Mouse (Mus musculus) heart, embryonic 12.5 days (tissue): ENCODE data around the gene Olfml2b. TPM values are rescaled to one million over a fixed set of nuclear protein-coding genes. Genes with fewer than 3 reads are reported as not detected.

Experiments used
- ATAC-seq: fragments of 200-750 bp; cut with Nextera tagmentation; 2 replicates; pipeline ENCODE4 v1.8.0; 2017; ENCODE audit warnings: moderate TSS enrichment, moderate library complexity; ENCODE audit not compliant: insufficient number of reproducible peaks, low FRiP score
- H3K27ac ChIP-seq: fragments of 300-500 bp; sonication (generic); 2 replicates; pipeline ENCODE4 v1.5.1; 2016; ENCODE audit warnings: mild to moderate bottlenecking, moderate library complexity; ENCODE audit not compliant: poor library complexity, severe bottlenecking
- H3K27me3 ChIP-seq: fragments of 300-500 bp; sonication (generic); replicated peaks from 2 replicates; pipeline ENCODE4 v1.6.1; 2016; ENCODE audit warnings: mild to moderate bottlenecking, moderate library complexity
- H3K36me3 ChIP-seq: fragments of 300-500 bp; sonication (generic); 2 replicates; pipeline ENCODE4 v1.6.1; 2016; ENCODE audit warnings: mild to moderate bottlenecking, moderate library complexity
- H3K4me1 ChIP-seq: fragments of 300-500 bp; sonication (generic); replicated peaks from 2 replicates; pipeline ENCODE4 v1.6.1; 2016; ENCODE audit warnings: mild to moderate bottlenecking
- H3K4me2 ChIP-seq: fragments of 300-500 bp; sonication (generic); 2 replicates; pipeline ENCODE4 v1.6.1; 2016; ENCODE audit warnings: mild to moderate bottlenecking, moderate library complexity
- H3K4me3 ChIP-seq: fragments of 300-500 bp; sonication (generic); 2 replicates; pipeline ENCODE4 v1.5.1; 2016; ENCODE audit warnings: mild to moderate bottlenecking
- H3K9ac ChIP-seq: fragments of 300-500 bp; sonication (generic); 2 replicates; pipeline ENCODE4 v1.6.1; 2016; ENCODE audit warnings: mild to moderate bottlenecking, moderate library complexity
- H3K9me3 ChIP-seq: fragments of 300-500 bp; sonication (generic); replicated peaks from 2 replicates; pipeline ENCODE4 v1.6.1; 2016; ENCODE audit warnings: mild to moderate bottlenecking, moderate library complexity
- WGBS: fragments of 180-500 bp; shearing (Covaris S2); methylation state at CpG from one replicate; pipeline ENCODE4 v1.1.7; 2016; 5-methylcytosine and 5-hydroxymethylcytosine counted together
- polyA plus RNA-seq: library from polyadenylated mRNA; unstranded; fragments of >200 nt; fragmentation: Nextera tagmentation; extraction: Ambion mirVana; gene quantifications from 2 replicates; pipeline ENCODE4 v1.2.1, GENCODE M21; 2016

Gene Olfml2b
- polyA plus RNA-seq, 1 experiment from 2014 or later: 45.9 TPM

DNA sequence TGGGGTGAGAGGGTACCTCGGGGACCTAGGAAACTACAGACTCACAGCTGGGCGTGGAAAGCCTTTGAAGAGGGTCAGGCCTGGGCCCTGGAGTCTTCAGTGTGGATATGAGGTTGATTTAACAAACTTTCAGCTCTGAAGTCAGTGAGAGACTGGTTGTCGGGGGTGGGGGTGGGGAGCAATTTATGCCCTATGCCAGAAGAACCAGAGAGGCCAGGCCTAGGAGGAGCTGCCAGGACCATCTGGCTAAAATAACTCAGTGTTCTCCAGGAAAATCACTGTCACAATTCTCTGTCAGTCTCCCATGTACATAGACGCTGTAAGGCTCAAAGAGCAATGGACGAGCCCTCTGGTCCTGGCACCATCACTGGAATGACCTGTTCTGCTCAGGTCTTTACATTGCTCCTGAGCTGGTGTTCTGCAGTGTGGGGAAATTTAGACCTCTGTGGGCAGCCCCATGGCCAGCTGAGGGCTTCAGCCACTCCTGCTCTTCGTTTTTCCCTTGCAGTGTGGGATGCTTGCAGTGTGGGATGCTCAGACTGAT lies 3.7 kb downstream of the Olfml2b start:
- Histone ChIP-seq H3K36me3 (peaks cover 27% of the 10 kb centered on the region), H3K4me1 (peaks cover 67% of the 10 kb centered on the region), H3K27ac (peak overlapping the region; percentile 55; the same call in 1 of the 2 replicates), H3K4me3 (no peak overlapping the region), H3K9me3 (no peaks in the 10 kb centered on the region), H3K27me3 (no peaks in the 10 kb centered on the region), H3K4me2 (peak overlapping the region; percentile 26), H3K9ac (peak overlapping the region; percentile 55)
- no peak for ATAC-seq
- 72% methylated on average over 6 of the region's 6 CpGs for WGBS

DNA sequence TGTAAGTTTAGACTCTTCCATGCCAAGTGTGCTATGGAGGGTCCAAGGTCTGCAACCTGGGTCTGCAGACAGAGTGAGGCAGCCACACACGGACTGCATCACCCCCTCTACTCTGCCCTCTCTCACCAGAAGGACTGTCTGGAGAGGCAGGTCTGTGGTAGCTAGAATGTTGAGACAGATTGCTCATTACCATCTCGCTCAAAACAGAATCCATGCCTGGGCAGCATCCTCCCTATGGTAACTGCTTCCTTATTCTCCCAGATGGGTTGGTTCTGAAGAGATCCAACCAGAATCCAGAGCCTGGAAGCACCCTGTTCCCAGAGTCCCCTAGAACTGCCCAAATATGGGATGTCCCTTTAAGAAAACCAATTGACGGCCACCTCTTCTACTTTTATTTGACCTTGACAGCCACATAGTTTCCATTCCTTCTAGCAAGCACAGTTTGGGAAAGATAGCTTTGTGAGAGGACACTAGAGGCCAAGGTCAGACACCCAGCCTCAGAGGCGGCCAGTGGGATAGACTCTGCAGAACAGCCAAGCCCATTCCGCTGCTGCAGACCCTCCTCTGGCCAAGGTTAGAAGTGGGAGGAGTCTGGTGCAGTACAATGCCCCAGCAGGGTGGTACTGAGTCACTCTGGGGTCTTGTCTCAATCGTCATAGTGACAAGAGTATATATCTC lies 6.9 kb downstream of the Olfml2b start:
- Histone ChIP-seq H3K9ac (0 out of 2 replicates have a peak overlapping the region, but pooled peaks have one; percentile 32), H3K4me3 (no peak overlapping the region), H3K36me3 (peaks cover 42% of the 10 kb centered on the region), H3K27me3 (no peaks in the 10 kb centered on the region), H3K27ac (peak overlapping the region; percentile 92), H3K9me3 (no peaks in the 10 kb centered on the region), H3K4me2 (no peak overlapping the region), H3K4me1 (peaks cover 49% of the 10 kb centered on the region)
- peak; percentile 77 for ATAC-seq
- WGBS: 27% methylated on average over 6 of the region's 6 CpGs

DNA sequence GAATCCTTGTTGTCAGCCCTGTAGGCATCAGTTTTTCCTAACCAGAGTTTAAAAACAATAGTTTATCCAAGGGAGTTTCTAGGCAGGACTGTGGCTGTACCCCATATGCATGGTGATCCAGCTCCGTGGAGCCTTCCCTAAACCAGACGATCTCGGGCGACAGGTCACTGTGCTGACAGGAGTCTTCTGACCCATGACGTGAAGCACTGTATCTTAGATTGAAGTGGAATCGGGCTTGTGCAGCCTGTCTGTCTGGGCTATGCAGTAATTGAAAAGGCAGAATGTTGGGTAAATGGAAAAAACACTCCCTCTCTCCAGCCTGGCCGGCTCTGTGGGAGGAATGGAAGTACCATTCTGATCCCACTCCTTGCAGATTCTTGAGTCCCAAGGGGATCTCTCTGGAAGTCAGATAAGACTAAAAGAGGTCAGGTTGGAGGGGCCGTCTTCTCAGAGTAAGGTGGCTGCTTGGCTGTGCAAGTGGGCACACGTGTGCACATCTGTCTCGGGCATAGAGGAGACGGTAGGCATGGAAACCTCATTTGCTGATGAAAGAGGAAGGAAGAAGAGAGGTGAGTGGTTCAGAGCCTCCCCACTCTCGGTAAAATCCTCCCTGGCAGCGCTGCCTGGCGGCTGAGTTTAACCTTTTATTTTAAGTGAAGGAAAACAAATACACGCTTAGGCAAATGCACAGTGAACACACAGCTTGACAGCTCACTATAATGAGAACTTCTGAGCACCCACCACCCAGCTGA lies 7.8 kb downstream of the Olfml2b start:
- peak; percentile 44 for ATAC-seq
- H3K4me2 ChIP-seq: peak overlapping the region; percentile 22
- no peak overlapping the region for H3K4me3 ChIP-seq
- no peaks in the 10 kb centered on the region for H3K27me3 ChIP-seq
- H3K9me3 ChIP-seq: no peaks in the 10 kb centered on the region
- peak overlapping the region; percentile 6; the same call in 1 of the 2 replicates for H3K9ac ChIP-seq
- peaks cover 42% of the 10 kb centered on the region for H3K36me3 ChIP-seq
- H3K27ac ChIP-seq: peak overlapping the region; percentile 92
- H3K4me1 ChIP-seq: peaks cover 43% of the 10 kb centered on the region
- WGBS: 28% methylated on average over 15 of the region's 15 CpGs

DNA sequence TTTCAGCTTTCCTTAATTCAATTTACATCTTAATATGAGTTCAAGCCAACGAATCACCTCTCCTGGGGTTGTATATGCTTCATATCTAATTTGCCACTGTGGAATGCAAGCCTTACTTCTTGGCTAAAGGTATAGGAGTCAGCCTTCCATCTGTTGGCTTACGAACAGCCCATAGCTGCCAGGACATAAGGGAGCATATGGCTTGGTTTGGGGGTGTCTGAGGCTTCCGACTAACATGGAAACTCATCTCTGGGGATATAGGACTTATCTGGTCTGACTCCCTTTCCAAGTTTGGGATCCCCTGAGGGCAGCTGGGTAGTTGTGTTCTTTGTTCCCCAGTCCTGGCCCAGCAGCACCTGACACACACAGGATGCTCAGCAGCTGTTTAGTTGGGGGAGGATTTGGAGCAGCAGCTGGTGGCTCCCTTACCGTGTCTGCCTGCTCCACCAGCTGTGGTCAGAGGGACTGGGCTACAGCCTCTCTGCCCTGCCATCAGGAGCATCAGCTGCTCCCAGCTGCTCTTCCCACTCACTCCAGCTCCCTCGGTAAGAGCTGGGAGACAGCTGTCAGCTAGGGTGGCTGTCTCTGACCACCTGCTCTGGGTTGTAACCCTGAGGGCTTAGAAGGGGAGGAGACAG lies 11.1 kb downstream of the Olfml2b start:
- no peak overlapping the region for H3K27ac ChIP-seq

DNA sequence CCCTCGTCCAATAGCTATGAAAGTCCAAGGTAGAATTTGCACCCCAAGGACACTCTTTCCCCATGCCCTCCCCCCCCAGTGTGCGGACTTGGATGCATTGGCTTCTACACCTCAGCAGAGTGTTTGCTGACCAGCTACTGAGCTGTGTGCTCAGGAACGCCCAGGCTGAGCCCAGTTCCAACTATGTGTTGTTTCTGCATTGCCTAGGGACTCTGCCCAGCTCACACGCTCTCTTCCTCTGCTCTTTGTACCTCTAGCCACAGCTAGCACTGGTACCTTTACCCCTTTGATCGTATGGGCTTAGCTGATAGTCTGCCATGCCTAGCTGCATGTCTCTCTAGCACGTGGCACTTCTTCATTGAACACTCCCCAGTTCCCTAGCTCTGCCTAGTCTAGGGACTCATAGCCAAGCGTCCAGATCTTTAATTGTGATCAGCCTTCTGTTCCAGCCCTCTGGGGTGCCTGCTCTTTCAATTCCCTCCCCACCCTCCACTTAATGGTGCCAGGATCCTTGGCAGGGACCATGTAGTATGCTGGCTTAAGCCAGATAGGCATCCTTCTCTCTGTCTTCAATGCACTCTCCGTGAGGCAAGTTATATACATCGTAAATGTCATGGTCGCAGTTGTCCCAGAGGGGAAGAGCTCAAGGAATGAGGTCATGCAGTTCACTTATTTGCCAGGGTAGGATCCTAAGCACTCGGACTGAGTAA lies 12.3 kb downstream of the Olfml2b start:
- WGBS: 77% methylated on average over 11 of the region's 11 CpGs
- Histone ChIP-seq H3K9me3 (no peaks in the 10 kb centered on the region), H3K27me3 (no peaks in the 10 kb centered on the region), H3K4me2 (no peak overlapping the region), H3K27ac (no peak overlapping the region), H3K4me3 (no peak overlapping the region), H3K4me1 (peaks cover 25% of the 10 kb centered on the region), H3K36me3 (peaks cover 36% of the 10 kb centered on the region), H3K9ac (no peak overlapping the region)
- no peak for ATAC-seq

More for the DNA sequence above, 11.1 kb downstream of the Olfml2b start:
- Histone ChIP-seq H3K4me2 (no peak overlapping the region), H3K36me3 (peaks cover 30% of the 10 kb centered on the region), H3K9me3 (no peaks in the 10 kb centered on the region), H3K4me1 (peaks cover 38% of the 10 kb centered on the region), H3K4me3 (no peak overlapping the region), H3K27me3 (no peaks in the 10 kb centered on the region), H3K9ac (no peak overlapping the region)
- ATAC-seq: no peak
- 67% methylated on average over 5 of the region's 5 CpGs for WGBS

DNA sequence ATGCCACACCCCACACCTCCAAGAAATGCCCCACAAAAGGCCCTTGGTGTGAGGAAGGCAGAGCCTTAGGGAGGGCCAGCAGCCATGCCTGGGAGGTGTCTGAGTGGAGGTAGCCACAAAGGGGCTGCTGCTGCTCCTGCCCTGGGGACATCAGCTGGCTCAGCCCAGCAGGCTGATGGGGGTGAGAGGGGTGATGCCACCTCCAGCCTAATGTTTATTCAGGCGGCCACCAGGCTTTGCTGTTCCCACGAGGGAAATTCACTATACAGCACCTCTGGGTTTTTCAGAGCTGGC lies 12.8 kb downstream of the Olfml2b start:
- Histone ChIP-seq H3K27ac (no peak overlapping the region), H3K4me3 (no peak overlapping the region), H3K36me3 (peaks cover 41% of the 10 kb centered on the region), H3K9ac (no peak overlapping the region), H3K4me1 (peaks cover 20% of the 10 kb centered on the region), H3K27me3 (no peaks in the 10 kb centered on the region), H3K4me2 (no peak overlapping the region), H3K9me3 (no peaks in the 10 kb centered on the region)
- WGBS: 55% methylated on average over 2 of the region's 2 CpGs
- no peak for ATAC-seq

DNA sequence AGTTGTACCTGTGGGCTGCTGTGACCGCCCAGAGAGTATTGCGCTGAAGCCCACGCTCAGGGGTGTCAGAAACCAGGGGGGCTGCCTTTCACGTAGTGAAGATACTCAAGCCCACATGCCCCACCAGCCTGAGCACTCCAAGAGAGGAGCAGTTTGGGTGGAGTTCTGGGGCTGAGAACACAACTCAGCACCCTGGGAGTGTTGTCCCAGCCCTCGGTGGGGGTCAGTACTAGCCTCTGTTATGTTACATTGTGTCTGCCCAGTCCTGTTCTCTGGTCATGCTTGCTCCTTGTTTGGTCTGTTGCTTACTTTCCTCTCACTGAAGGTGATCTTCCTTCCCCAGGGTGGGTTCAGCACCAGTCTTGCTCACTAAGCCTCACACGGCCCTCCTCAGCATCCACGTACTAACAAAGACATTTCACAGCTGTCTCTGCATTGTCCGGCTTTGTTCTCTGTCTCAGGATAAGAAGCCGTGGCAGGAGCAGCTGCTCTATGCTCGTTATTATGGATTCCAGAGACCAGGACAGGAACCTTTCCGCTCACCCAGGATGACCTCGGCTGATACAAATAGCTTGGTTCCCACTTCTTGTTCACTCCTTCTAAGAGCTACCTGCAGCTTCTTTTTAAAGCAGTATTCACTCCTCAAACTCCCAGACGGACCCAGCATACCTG lies 13.4 kb downstream of the Olfml2b start:
- no peak overlapping the region for H3K27ac ChIP-seq
- H3K9me3 ChIP-seq: no peaks in the 10 kb centered on the region
- no peak for ATAC-seq
- peaks cover 14% of the 10 kb centered on the region for H3K4me1 ChIP-seq
- H3K4me2 ChIP-seq: no peak overlapping the region
- H3K36me3 ChIP-seq: peaks cover 47% of the 10 kb centered on the region
- H3K9ac ChIP-seq: no peak overlapping the region; the same call in 1 of the 2 replicates
- no peak overlapping the region for H3K4me3 ChIP-seq
- H3K27me3 ChIP-seq: no peaks in the 10 kb centered on the region
- WGBS: 58% methylated on average over 13 of the region's 13 CpGs

DNA sequence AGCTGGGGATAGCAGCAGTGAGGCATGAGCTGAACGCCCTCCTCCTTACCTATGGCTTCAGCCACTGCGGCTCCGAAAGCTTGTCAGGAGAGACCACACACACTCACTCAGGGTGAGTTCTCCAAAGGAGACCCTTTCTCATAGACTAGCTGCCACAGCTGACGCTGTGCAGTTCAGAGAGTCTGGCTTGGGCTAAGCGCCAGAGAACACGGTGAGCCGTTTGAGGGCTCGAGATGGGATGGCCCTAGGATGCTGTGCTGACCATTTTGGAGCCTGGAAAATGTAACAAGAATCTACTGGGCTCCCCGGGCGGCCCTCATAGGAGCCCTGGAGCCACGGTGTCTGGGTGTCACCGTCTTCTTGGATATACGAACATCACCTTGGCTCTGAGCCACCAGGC lies 14.9 kb downstream of the Olfml2b start:
- Histone ChIP-seq H3K9ac (no peak overlapping the region), H3K4me2 (no peak overlapping the region), H3K36me3 (peaks cover 45% of the 10 kb centered on the region), H3K4me3 (no peak overlapping the region), H3K27ac (no peak overlapping the region), H3K9me3 (no peaks in the 10 kb centered on the region), H3K4me1 (peaks cover 13% of the 10 kb centered on the region; the same call in 1 of the 2 replicates), H3K27me3 (no peaks in the 10 kb centered on the region)
- ATAC-seq: no peak
- WGBS: 73% methylated on average over 13 of the region's 13 CpGs

DNA sequence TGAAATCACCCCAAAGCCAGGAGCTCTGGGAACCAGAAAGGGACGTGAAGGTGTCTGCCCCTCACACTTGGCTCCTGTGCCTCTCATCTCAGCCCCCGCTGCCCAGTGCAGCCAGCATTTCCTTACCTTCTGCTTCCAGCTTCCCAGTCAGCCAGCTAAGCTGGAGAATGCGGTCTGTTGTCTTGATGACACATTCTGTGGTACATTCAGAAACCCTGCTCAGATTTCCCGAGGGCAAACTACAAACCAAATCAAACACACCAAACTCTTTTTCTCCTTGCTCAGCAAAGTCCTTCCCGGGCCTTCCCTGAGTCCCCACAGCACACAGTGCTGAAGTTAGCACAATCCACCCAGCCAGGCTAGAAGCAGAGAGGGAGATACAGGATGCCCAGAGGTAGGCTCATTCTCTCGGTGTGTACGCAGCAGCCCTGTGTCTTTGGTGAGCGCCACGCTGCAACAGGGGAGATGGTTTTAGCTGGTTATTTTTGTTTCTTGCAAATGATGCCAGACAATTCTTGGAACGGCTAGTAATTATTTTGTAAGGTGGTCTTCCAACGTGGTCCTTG lies 20.4 kb downstream of the Olfml2b start:
- no peak overlapping the region for H3K4me3 ChIP-seq
- H3K36me3 ChIP-seq: peaks cover 91% of the 10 kb centered on the region
- H3K4me2 ChIP-seq: no peak overlapping the region

DNA sequence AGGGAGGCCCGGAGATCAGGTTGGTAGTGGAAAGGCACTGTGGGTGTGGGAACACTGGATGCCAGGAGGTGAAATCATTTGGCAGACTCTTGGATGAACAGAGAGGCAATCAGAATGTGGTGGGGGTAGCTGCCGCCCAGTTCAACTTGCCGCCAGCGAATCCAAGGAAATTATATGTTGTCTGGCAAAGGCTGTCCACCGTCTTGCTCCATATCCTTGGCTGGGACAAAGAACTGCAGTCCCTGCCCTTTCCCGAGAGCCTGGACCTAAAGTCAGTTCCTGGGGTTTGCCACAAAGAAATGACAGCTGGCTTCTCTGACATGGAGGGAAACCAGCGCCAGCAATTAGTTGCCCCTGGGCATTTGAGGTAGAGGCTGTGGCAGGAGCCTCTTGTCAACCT lies 20.9 kb downstream of the Olfml2b start:
- Histone ChIP-seq H3K4me1 (no peaks in the 10 kb centered on the region), H3K9ac (no peak overlapping the region), H3K36me3 (peaks cover 91% of the 10 kb centered on the region), H3K4me2 (no peak overlapping the region), H3K27ac (no peak overlapping the region), H3K4me3 (no peak overlapping the region), H3K27me3 (no peaks in the 10 kb centered on the region), H3K9me3 (no peaks in the 10 kb centered on the region)
- ATAC-seq: no peak
- WGBS: 84% methylated on average over 7 of the region's 7 CpGs

More for the DNA sequence above, 20.4 kb downstream of the Olfml2b start:
- H3K4me1 ChIP-seq: no peaks in the 10 kb centered on the region
- no peak for ATAC-seq
- WGBS: 83% methylated on average over 11 of the region's 11 CpGs
- no peaks in the 10 kb centered on the region for H3K27me3 ChIP-seq
- no peaks in the 10 kb centered on the region for H3K9me3 ChIP-seq
- H3K27ac ChIP-seq: no peak overlapping the region
- no peak overlapping the region for H3K9ac ChIP-seq
